Mouse (Mus musculus): Measurements from ENCODE around the gene Spns1. TPM values are rescaled to one million over a fixed set of nuclear protein-coding genes. Genes with fewer than 3 reads are reported as not detected.

Gene Spns1
- 10 to 100 TPM; 53.8 to 65.9 TPM for polyA plus RNA-seq (2017; shearing (Covaris generic))

DNA sequence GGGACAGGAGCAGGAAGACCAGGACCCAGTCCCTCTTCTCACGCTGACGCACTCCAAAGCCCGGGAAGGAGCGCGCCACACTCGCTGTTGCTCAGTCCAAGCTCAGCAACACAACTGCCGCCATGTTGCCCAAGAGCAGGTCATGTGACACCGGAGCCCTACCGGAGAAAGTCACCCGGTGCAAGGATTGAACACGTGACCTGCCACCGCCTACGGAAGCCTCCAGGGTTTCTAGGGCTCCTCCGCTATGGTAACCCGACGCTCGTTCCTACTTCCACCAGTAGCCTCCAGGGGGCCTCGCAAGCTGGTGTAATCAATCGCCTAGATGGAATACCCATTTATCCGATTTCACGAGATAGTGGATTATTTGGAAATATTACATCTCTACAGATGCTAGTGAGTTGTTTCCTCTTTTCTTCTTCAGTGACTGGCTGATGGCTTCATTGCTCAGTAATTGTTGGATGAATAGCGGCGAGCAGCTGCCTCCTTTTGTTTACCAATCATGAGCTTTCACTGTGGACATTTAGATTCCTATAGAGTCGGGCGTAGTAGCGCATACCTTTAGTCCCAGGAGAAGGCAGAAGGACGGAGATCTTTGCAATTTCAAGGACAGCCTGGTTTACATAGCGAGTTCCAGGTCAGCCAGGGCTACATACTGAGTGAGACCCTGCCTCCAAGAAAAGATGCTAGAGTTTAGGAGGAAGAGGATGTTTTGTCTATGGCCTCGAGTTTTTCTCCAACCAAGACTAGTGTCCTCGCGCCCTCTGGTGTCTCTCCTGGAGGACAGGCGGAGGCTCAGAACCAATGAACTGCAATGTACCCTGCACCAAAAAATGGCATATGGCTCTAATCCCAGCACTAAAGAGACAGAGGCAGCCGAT lies at the start of gene Spns1:
Gene Spns1 (minus strand): TSS at position 173 of the 881 bp plus-strand sequence.

DNA sequence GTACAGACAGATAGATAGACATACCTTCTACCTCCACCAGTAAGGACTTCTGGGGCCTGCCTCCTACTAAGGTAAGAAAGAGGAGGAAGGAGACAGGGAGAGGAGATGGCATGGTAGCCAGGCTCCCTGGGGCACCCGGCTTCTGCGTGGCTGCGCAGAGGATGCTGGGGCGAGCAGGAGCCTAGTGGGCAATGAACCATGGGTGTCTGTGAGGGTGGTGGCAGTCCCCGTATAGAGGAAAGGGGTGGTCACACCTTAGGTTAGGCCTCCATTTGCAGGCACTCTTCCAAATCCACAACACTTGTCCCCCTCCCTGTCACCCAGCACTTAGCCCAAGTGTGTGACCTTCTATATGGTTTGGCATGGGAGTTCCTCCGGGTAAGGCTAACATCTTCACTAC lies 37.5 kb upstream of the Spns1 start, which contains the start of gene Cd19:
Gene Cd19 (minus strand): TSS at position 165 of the 400 bp plus-strand sequence.

GRCm38 (mm10) chr7:126396298-126397119 lies 19.3 kb upstream of the Spns1 start, which contains the start of gene Nfatc2ip:
Gene Nfatc2ip (minus strand): TSS chr7:126396737.

GRCm38 (mm10) chr7:126369393-126369792 lies 7.9 kb downstream of the Spns1 start, which contains the start of gene Lat:
Gene Lat (minus strand): TSS chr7:126369570.

Other genes with a start within 250 kb of the Spns1 start
- 100 to 1,000 TPM; 167 to 187 TPM for gene Xpo6, start 176.9 kb downstream of the Spns1 start, polyA plus RNA-seq (2017; shearing (Covaris generic))
- gene Sbk1, start 104.8 kb downstream of the Spns1 start, polyA plus RNA-seq (2017; shearing (Covaris generic)): 10 to 100 TPM; 36.9 to 49.1 TPM
- gene Lat, start 7.9 kb downstream of the Spns1 start, polyA plus RNA-seq (2017; shearing (Covaris generic)): 100 to 1,000 TPM; 795 to 824 TPM
- 1 to 10 TPM; 4.3 to 5.5 TPM for gene Nfatc2ip, start 19.3 kb upstream of the Spns1 start, polyA plus RNA-seq (2017; shearing (Covaris generic))
- 10 to 100 TPM in 1 of 2 experiments, 1 to 10 TPM in 1; 5.3 to 17.9 TPM for gene Cd19, start 37.4 kb upstream of the Spns1 start, polyA plus RNA-seq (2017; shearing (Covaris generic))
- gene Rabep2, start 51.3 kb upstream of the Spns1 start, polyA plus RNA-seq (2017; shearing (Covaris generic)): 10 to 100 TPM; 59.6 to 64.4 TPM
- gene Atp2a1, start 85.7 kb upstream of the Spns1 start, polyA plus RNA-seq (2017; shearing (Covaris generic)): 1 to 10 TPM in 1 of 2 experiments, under 1 TPM in 1; 0.66 to 1.6 TPM
- gene Sh2b1, start 98.0 kb upstream of the Spns1 start, polyA plus RNA-seq (2017; shearing (Covaris generic)): 10 to 100 TPM; 47.9 to 49.6 TPM
- 100 to 1,000 TPM; 101 to 104 TPM for gene Tufm, start 109.9 kb upstream of the Spns1 start, polyA plus RNA-seq (2017; shearing (Covaris generic))
- gene Atxn2l, start 126.0 kb upstream of the Spns1 start, polyA plus RNA-seq (2017; shearing (Covaris generic)): 100 to 1,000 TPM; 103 TPM
- 100 to 1,000 TPM; 157 to 175 TPM for gene Eif3c, start 189.0 kb upstream of the Spns1 start, polyA plus RNA-seq (2017; shearing (Covaris generic))
- gene Apobr, start 207.5 kb upstream of the Spns1 start, polyA plus RNA-seq (2017; shearing (Covaris generic)): 1 to 10 TPM; 3.1 to 5.4 TPM
- gene Cln3, start 208.4 kb upstream of the Spns1 start, polyA plus RNA-seq (2017; shearing (Covaris generic)): 100 to 1,000 TPM in 1 of 2 experiments, 10 to 100 TPM in 1; 81.6 to 107 TPM
- under 1 TPM in 1 of 2 experiments, not detected in 1; 0.42 TPM for gene Il27, start 217.5 kb upstream of the Spns1 start, polyA plus RNA-seq (2017; shearing (Covaris generic))

Measured in inflammation-experienced regulatory T-cells (primary cell).